Mouse (Mus musculus) G1E (cell line): Measurements from ENCODE around the gene Wwox. TPM values are rescaled to one million over a fixed set of nuclear protein-coding genes. Genes with fewer than 3 reads are reported as not detected.

Source experiments
- ATAC-seq: 2 replicates; pipeline ENCODE4 v1.8.0; 2016; ENCODE audit warnings: mild to moderate bottlenecking; ENCODE audit not compliant: insufficient number of reproducible peaks, poor library complexity, low FRiP score, severe bottlenecking; ENCODE audit errors: extremely low read depth
- DNase-seq: peaks from one replicate; pipeline ENCODE4 v3.0.0; 2012; ENCODE audit warnings: low spot score
- H3K27me3 ChIP-seq: 2 replicates; pipeline ENCODE4 v1.6.1; 2012; ENCODE audit warnings: mild to moderate bottlenecking, low read length, inconsistent platforms; ENCODE audit not compliant: insufficient read depth
- H3K36me3 ChIP-seq: replicated peaks from 2 replicates; pipeline ENCODE3; 2012; ENCODE audit warnings: mild to moderate bottlenecking, inconsistent platforms
- H3K4me1 ChIP-seq: 2 replicates; pipeline ENCODE4 v1.6.1; 2012; ENCODE audit warnings: low read depth, low read length, inconsistent platforms, mixed read lengths; ENCODE audit not compliant: insufficient read depth
- H3K4me3 ChIP-seq: 2 replicates; pipeline ENCODE4 v1.5.1; 2012; ENCODE audit warnings: low read depth, mild to moderate bottlenecking, inconsistent platforms, low read length, moderate library complexity, mixed read lengths
- H3K9me3 ChIP-seq: replicated peaks from 2 replicates; pipeline ENCODE4 v1.6.1; 2012; ENCODE audit warnings: inconsistent platforms
- CTCF ChIP-seq: IDR thresholded peaks from 2 replicates; pipeline ENCODE4 v1.5.1; 2012; ENCODE audit warnings: low read depth, low read length, inconsistent platforms, mixed read lengths
- GATA1 ChIP-seq: IDR thresholded peaks from 2 replicates; pipeline ENCODE4 v1.6.1; 2012; ENCODE audit warnings: borderline replicate concordance, low read length, inconsistent platforms, mixed read lengths
- GATA2 ChIP-seq: IDR thresholded peaks from 2 replicates; pipeline ENCODE4 v1.6.1; 2012; ENCODE audit warnings: low read depth, low read length, inconsistent platforms, borderline replicate concordance
- POLR2AphosphoS5 ChIP-seq: IDR thresholded peaks from 2 replicates; pipeline ENCODE4 v1.6.1; 2012; ENCODE audit warnings: low read depth, low read length, inconsistent platforms; ENCODE audit not compliant: insufficient replicate concordance
- TAL1 ChIP-seq: conservative IDR thresholded peaks from 2 replicates; pipeline ENCODE4 v1.6.1; 2012; ENCODE audit warnings: low read depth, low read length, inconsistent platforms, mixed read lengths
- polyA plus RNA-seq: library from polyadenylated mRNA; stranded (reverse); fragments of >175 nt; gene quantifications from 2 replicates; pipeline ENCODE4 v1.2.3, GENCODE M21; 2012
- total RNA-seq, 2 experiments: library from RNA; stranded (forward) in 1 of 2; stranded (reverse) in 1 of 2; fragments of 200-1000 nt in 1 of 2; fragments of >200 nt in 1 of 2; fragmentation: Nextera tagmentation in 1 of 2; gene quantifications; 2 replicates each; pipeline ENCODE4 v1.2.3; 2014 to 2017

Wwox gene
- total and polyA plus RNA-seq, 3 experiments = 5.8 to 33.9 (median 7.2) TPM

GRCm38 (mm10) chr8:114684046-114684702, 244.7 kb downstream of the Wwox start:
- DNase-seq (no peak), ATAC-seq (no peak)
- H3K4me3 ChIP-seq = no peak overlapping the region
- H3K27me3 ChIP-seq = no peaks in the 10 kb centered on the region
- H3K4me1 ChIP-seq = no peaks in the 10 kb centered on the region
- TF ChIP-seq GATA2 (no peak), TAL1 (no peak)
- H3K9me3 ChIP-seq = peaks cover 69% of the 10 kb centered on the region
- H3K36me3 ChIP-seq = no peaks in the 10 kb centered on the region

- TF ChIP-seq POLR2AphosphoS5 (no peak), GATA2 (no peak), GATA1 (no peak), CTCF (no peak), TAL1 (no peak)
- ATAC-seq = no peak
- H3K36me3 ChIP-seq = no peaks in the 10 kb centered on the region
- peaks cover 70% of the 10 kb centered on the region for H3K9me3 ChIP-seq
- no peak overlapping the region for H3K4me3 ChIP-seq
- H3K27me3 ChIP-seq = no peaks in the 10 kb centered on the region
- H3K4me1 ChIP-seq = no peaks in the 10 kb centered on the region
- DNase-seq = no peak
Measured at GRCm38 (mm10) chr8:114686462-114686861, 247.0 kb downstream of the Wwox start.

GRCm38 (mm10) chr8:114688732-114689131, 249.3 kb downstream of the Wwox start:
- Histone ChIP-seq H3K4me3 (no peak overlapping the region), H3K27me3 (no peaks in the 10 kb centered on the region), H3K9me3 (peaks cover 61% of the 10 kb centered on the region), H3K36me3 (no peaks in the 10 kb centered on the region), H3K4me1 (no peaks in the 10 kb centered on the region)
- ATAC-seq = no peak
- DNase-seq = no peak
- no peak for TF ChIP-seq CTCF
- no peak for TF ChIP-seq POLR2AphosphoS5
- no peak for TF ChIP-seq TAL1
- TF ChIP-seq GATA2 = no peak
- no peak for TF ChIP-seq GATA1

GRCm38 (mm10) chr8:114694566-114695198, 255.2 kb downstream of the Wwox start:
- H3K36me3 ChIP-seq = no peaks in the 10 kb centered on the region
- TF ChIP-seq GATA2 (no peak), POLR2AphosphoS5 (no peak), GATA1 (no peak), CTCF (no peak), TAL1 (no peak)
- no peaks in the 10 kb centered on the region for H3K27me3 ChIP-seq
- ATAC-seq (no peak), DNase-seq (no peak)
- no peaks in the 10 kb centered on the region for H3K4me1 ChIP-seq
- peaks cover 69% of the 10 kb centered on the region for H3K9me3 ChIP-seq
- H3K4me3 ChIP-seq = no peak overlapping the region

- H3K9me3 ChIP-seq = peaks cover 46% of the 10 kb centered on the region
- no peak for ATAC-seq
Measured at GRCm38 (mm10) chr8:114703517-114703916, 264.1 kb downstream of the Wwox start.

GRCm38 (mm10) chr8:114707538-114708138, 268.2 kb downstream of the Wwox start:
- Histone ChIP-seq H3K4me1 (no peaks in the 10 kb centered on the region), H3K36me3 (no peaks in the 10 kb centered on the region), H3K27me3 (no peaks in the 10 kb centered on the region), H3K9me3 (peaks cover 39% of the 10 kb centered on the region), H3K4me3 (no peak overlapping the region)
- no peak for TF ChIP-seq CTCF
- no peak for TF ChIP-seq GATA1
- no peak for TF ChIP-seq POLR2AphosphoS5
- no peak for TF ChIP-seq GATA2
- no peak for TF ChIP-seq TAL1
- no peak for ATAC-seq
- DNase-seq = no peak

More at GRCm38 (mm10) chr8:114703517-114703916, 264.1 kb downstream of the Wwox start:
- Histone ChIP-seq H3K36me3 (no peaks in the 10 kb centered on the region), H3K27me3 (no peaks in the 10 kb centered on the region), H3K4me1 (no peaks in the 10 kb centered on the region), H3K4me3 (no peak overlapping the region)
- TF ChIP-seq GATA1 (no peak), GATA2 (no peak), TAL1 (no peak), POLR2AphosphoS5 (no peak), CTCF (no peak)
- DNase-seq = no peak
